ENCODE assay signal across 33 mouse cellular contexts in the genomic region with DNA sequence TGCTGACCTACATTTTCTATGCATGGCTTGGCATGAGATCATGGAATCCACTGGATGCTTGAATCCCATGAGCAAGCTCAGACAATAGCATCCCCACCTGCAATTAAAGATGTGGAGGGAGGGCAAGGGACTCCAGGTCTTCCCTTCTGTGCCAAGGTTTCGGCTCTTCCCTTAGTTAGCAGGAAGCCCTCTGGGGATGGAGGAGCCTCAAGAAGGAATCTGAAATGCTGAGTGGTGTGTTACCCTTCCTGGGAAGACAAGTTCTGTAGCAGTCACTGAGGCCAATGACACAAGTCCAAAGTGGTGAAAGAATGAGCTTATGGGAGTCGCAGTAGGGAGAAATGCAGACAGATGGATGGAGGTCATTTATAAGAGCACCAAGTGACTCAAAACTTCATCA.
"Had no signal": no experiment of that assay in that cellular context is flagged by ENCODE, and none has a peak within 500 bp of the region (broad histone marks: within the 10 kb centered on the region; RNA-seq: fewer than 3 reads in every experiment).

No protein-coding gene starts in this region.

- H3K4me2 ChIP-seq: heart, embryonic 11.5 days; heart, embryonic 12.5 days; heart, embryonic 13.5 days; heart, embryonic 15.5 days; hindbrain, embryonic 12.5 days; hindbrain, embryonic 13.5 days; hindbrain, embryonic 14.5 days; hindbrain, embryonic 15.5 days; intestine, embryonic 15.5 days; kidney, embryonic 15.5 days had no signal

- H3K4me3 ChIP-seq: heart, embryonic 10.5 days; heart, embryonic 12.5 days; heart, embryonic 13.5 days; heart, embryonic 15.5 days; hindbrain, embryonic 10.5 days; hindbrain, embryonic 12.5 days; hindbrain, embryonic 13.5 days; hindbrain, embryonic 15.5 days; intestine, embryonic 15.5 days; kidney, embryonic 15.5 days; layer of hippocampus, adult 2 months had no signal

- ATAC-seq: hindbrain, embryonic 16.5 days; hindbrain, postnatal 0 days; inflammation-experienced regulatory T-cells, adult 6 months; intestine, embryonic 15.5 days; intestine, embryonic 16.5 days; intestine, postnatal 0 days had no signal

- H3K9me3 ChIP-seq: heart, embryonic 10.5 days; heart, embryonic 12.5 days; heart, embryonic 13.5 days; heart, embryonic 15.5 days; hindbrain, embryonic 10.5 days; hindbrain, embryonic 12.5 days; hindbrain, embryonic 13.5 days; hindbrain, embryonic 15.5 days; intestine, embryonic 15.5 days; kidney, embryonic 15.5 days had no signal

- H3K27ac ChIP-seq: heart, embryonic 10.5 days; heart, embryonic 13.5 days; heart, embryonic 15.5 days; hindbrain, embryonic 10.5 days; hindbrain, embryonic 12.5 days; hindbrain, embryonic 13.5 days; hindbrain, embryonic 14.5 days; hindbrain, embryonic 15.5 days; hindbrain, postnatal 0 days; intestine, embryonic 15.5 days; kidney, embryonic 15.5 days; kidney, postnatal 0 days; layer of hippocampus, adult 2 months had no signal

- H3K36me3 ChIP-seq: heart, embryonic 10.5 days; heart, embryonic 12.5 days; heart, embryonic 13.5 days; heart, embryonic 15.5 days; hindbrain, embryonic 10.5 days; hindbrain, embryonic 12.5 days; hindbrain, embryonic 13.5 days; hindbrain, embryonic 15.5 days; intestine, embryonic 15.5 days; kidney, embryonic 15.5 days had no signal

- H3K27me3 ChIP-seq: intestine, embryonic 15.5 days had no signal

- H3K9ac ChIP-seq: heart, embryonic 12.5 days; heart, embryonic 13.5 days; heart, embryonic 15.5 days; hindbrain, embryonic 12.5 days; hindbrain, embryonic 13.5 days; hindbrain, embryonic 14.5 days; hindbrain, embryonic 15.5 days; intestine, embryonic 15.5 days; kidney, embryonic 15.5 days had no signal

- DNase-seq: heart, postnatal 14 days; heart, postnatal 36 days; heart, postnatal 4 days; kidney, adult 11 months; kidney, adult 18-20 months; kidney, adult 2 months; kidney, adult 8-10 months; kidney, adult 9 months; kidney, postnatal 10 days; kidney, postnatal 14 days; kidney, postnatal 36 days; kidney, postnatal 4 days; layer of hippocampus, adult 9-11 months; layer of hippocampus, postnatal 36 days had no signal
